Mouse (Mus musculus): ENCODE measurements around the gene Sema3c. TPM values are rescaled to one million over a fixed set of nuclear protein-coding genes. Genes with fewer than 3 reads are reported as not detected.

The Sema3c gene
- total RNA-seq, 2 experiments from 2014 or later: not detected

- ATAC-seq (replicated peaks; ENCODE audit: poor library complexity, severe bottlenecking): no peak
Measured at GRCm38 (mm10) chr5:17639519-17639918, 65.4 kb downstream of the Sema3c start.

GRCm38 (mm10) chr5:17647643-17648226 is 73.7 kb downstream of the Sema3c start:
- no peak for ATAC-seq (replicated peaks; ENCODE audit: poor library complexity, severe bottlenecking)

GRCm38 (mm10) chr5:17648865-17649542 is 74.9 kb downstream of the Sema3c start:
- no peak for ATAC-seq (replicated peaks; ENCODE audit: poor library complexity, severe bottlenecking)

- no peak for ATAC-seq (replicated peaks; ENCODE audit: poor library complexity, severe bottlenecking)
Measured at GRCm38 (mm10) chr5:17661223-17661622, 87.1 kb downstream of the Sema3c start.

GRCm38 (mm10) chr5:17671356-17671755 is 97.3 kb downstream of the Sema3c start:
- ATAC-seq (replicated peaks; ENCODE audit: poor library complexity, severe bottlenecking): no peak

- no peak for ATAC-seq (replicated peaks; ENCODE audit: poor library complexity, severe bottlenecking)
Measured at GRCm38 (mm10) chr5:17680862-17681261, 106.8 kb downstream of the Sema3c start.

GRCm38 (mm10) chr5:17689121-17689520 is 115.0 kb downstream of the Sema3c start:
- no peak for ATAC-seq (replicated peaks; ENCODE audit: poor library complexity, severe bottlenecking)

GRCm38 (mm10) chr5:17689604-17690003 is 115.5 kb downstream of the Sema3c start:
- ATAC-seq (replicated peaks; ENCODE audit: poor library complexity, severe bottlenecking): no peak

- no peak for ATAC-seq (replicated peaks; ENCODE audit: poor library complexity, severe bottlenecking)
Measured at GRCm38 (mm10) chr5:17695366-17695765, 121.3 kb downstream of the Sema3c start.

- ATAC-seq (replicated peaks; ENCODE audit: poor library complexity, severe bottlenecking): no peak
Measured at GRCm38 (mm10) chr5:17698905-17699304, 124.8 kb downstream of the Sema3c start.

GRCm38 (mm10) chr5:17704160-17704559 is 130.1 kb downstream of the Sema3c start:
- ATAC-seq (replicated peaks; ENCODE audit: poor library complexity, severe bottlenecking): no peak

GRCm38 (mm10) chr5:17707086-17707485 is 133.0 kb downstream of the Sema3c start:
- ATAC-seq (replicated peaks; ENCODE audit: poor library complexity, severe bottlenecking): no peak

- no peak for ATAC-seq (replicated peaks; ENCODE audit: poor library complexity, severe bottlenecking)
Measured at GRCm38 (mm10) chr5:17712374-17712773, 138.3 kb downstream of the Sema3c start.

GRCm38 (mm10) chr5:17715206-17715605 is 141.1 kb downstream of the Sema3c start:
- ATAC-seq (replicated peaks; ENCODE audit: poor library complexity, severe bottlenecking): no peak

- ATAC-seq (replicated peaks; ENCODE audit: poor library complexity, severe bottlenecking): no peak
Measured at GRCm38 (mm10) chr5:17720011-17720410, 145.9 kb downstream of the Sema3c start.

GRCm38 (mm10) chr5:17724031-17724430 is 149.9 kb downstream of the Sema3c start:
- no peak for ATAC-seq (replicated peaks; ENCODE audit: poor library complexity, severe bottlenecking)

GRCm38 (mm10) chr5:17728047-17728446 is 154.0 kb downstream of the Sema3c start:
- no peak for ATAC-seq (replicated peaks; ENCODE audit: poor library complexity, severe bottlenecking)

- ATAC-seq (replicated peaks; ENCODE audit: poor library complexity, severe bottlenecking): no peak
Measured at GRCm38 (mm10) chr5:17739805-17740204, 165.7 kb downstream of the Sema3c start.

- no peak for ATAC-seq (replicated peaks; ENCODE audit: poor library complexity, severe bottlenecking)
Measured at GRCm38 (mm10) chr5:17746520-17746919, 172.4 kb downstream of the Sema3c start.

GRCm38 (mm10) chr5:17747143-17747542 is 173.1 kb downstream of the Sema3c start:
- ATAC-seq (replicated peaks; ENCODE audit: poor library complexity, severe bottlenecking): no peak

- ATAC-seq (replicated peaks; ENCODE audit: poor library complexity, severe bottlenecking): no peak
Measured at GRCm38 (mm10) chr5:17748293-17748692, 174.2 kb downstream of the Sema3c start.

- no peak for ATAC-seq (replicated peaks; ENCODE audit: poor library complexity, severe bottlenecking)
Measured at GRCm38 (mm10) chr5:17753471-17754005, 179.5 kb downstream of the Sema3c start.

Measured in granulocyte monocyte progenitor cell, adult 5-6 weeks (primary cell).